Mouse (Mus musculus): ENCODE results near the gene Rpl36.
A peak's percentile ranks its signal among the peaks of the same experiment; 100 is the strongest.
"Not testable (repeated sequence)": the region's sequence is repeated elsewhere in the genome, so short reads cannot be mapped to it uniquely, and the experiment has no call there.

The Rpl36 gene

DNA sequence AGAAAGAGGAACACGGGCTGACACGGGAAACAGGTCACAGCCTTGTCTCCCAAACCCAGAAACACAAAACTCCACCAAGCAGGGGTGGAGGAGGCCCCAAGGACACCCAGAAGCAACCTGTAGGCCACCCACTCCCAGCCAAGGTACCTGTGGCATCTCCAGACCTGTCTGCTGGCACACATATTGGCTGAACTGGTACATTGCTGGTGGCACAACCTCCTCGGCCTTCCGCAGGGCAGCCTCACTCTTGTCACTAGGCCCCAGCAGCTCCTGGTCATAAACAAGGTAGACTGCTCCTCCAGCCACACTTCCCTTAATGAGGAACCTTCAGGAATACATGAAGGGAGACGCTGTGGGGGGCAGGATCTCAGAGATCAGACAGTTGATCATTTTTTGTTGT is 4.5 kb upstream of the Rpl36 start:
- DNase-seq (ENCODE audit: low read depth): peak; percentile 41

GRCm38 (mm10) chr17:56609452-56610171 is 3.6 kb upstream of the Rpl36 start, which contains the start of gene 2410015M20Rik:
Gene 2410015M20Rik, minus strand, starts transcription at chr17:56609771.
- peak; percentile 97 for DNase-seq (ENCODE audit: low read depth)

GRCm38 (mm10) chr17:56611323-56611722 is 1.9 kb upstream of the Rpl36 start:
- DNase-seq (ENCODE audit: low read depth): no peak

DNA sequence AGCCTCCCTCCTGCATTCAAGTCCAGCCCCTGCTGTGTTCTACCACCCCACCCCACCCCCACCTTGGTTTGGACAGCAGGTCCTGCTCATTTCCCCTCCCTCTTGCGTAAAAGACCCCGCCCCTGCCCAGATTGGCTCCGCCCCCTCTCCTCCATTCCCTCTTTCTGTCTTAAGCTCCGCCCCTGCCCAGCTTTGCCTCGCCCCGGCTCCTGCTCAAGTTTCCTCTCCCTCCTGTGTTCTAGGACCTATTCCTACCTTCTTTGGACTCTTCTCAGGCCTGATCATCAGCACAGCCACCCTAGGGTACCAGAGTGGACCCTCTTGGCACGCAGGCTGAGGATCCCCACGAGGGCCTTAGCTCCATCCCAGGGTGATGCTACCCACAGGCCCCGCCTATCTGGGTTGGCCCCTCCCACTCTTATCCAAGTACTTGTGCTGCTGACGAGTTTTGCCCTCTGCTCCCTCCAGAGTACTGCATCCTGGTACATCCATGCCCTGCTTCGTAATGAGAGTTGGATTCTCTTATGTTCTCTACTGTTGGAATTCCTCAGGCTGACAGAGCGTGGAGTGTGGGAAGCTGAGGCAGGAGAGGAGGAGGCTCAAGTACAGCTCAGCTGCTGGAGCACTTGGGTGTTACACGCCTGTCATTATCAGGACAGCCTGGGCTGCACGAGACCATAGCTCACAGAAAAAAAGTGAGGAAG is 1.2 kb upstream of the Rpl36 start:
- peak; percentile 62 for DNase-seq (ENCODE audit: low read depth)

DNA sequence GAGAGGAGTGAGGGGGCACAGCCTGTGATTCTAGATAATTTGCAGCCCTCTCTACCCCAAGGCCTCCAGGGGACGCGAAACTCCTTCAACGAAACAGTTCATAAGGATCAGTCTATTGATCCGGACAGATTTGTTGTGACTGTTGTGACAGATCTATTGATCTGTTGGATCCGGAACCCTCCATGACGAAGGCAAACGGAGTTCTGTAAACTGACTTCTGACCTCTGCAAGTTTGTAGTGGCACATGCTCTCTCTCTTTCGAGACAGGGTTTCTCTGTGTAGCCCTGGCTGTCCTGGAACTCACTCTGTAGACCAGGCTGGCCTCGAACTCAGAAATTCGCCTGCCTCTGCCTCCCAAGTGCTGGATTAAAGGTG is 664 bp upstream of the Rpl36 start:
- not testable (repeated sequence) for DNase-seq (ENCODE audit: low read depth)

DNA sequence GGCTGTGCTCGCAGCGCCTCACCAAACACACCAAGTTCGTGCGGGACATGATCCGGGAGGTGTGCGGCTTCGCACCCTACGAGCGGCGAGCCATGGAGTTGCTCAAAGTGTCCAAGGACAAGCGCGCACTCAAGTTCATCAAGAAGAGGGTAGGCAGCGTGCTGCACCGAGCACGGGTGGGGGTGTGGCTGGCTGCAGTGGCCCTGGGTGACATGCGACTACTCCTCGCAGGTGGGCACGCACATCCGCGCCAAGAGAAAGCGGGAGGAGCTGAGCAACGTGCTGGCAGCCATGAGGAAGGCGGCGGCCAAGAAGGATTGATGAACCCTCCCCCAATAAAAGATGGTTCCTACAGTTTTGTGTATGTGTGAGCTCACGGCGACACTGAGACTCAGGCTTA is 677 bp downstream of the Rpl36 start:
- DNase-seq (ENCODE audit: low read depth): peak; percentile 58

DNA sequence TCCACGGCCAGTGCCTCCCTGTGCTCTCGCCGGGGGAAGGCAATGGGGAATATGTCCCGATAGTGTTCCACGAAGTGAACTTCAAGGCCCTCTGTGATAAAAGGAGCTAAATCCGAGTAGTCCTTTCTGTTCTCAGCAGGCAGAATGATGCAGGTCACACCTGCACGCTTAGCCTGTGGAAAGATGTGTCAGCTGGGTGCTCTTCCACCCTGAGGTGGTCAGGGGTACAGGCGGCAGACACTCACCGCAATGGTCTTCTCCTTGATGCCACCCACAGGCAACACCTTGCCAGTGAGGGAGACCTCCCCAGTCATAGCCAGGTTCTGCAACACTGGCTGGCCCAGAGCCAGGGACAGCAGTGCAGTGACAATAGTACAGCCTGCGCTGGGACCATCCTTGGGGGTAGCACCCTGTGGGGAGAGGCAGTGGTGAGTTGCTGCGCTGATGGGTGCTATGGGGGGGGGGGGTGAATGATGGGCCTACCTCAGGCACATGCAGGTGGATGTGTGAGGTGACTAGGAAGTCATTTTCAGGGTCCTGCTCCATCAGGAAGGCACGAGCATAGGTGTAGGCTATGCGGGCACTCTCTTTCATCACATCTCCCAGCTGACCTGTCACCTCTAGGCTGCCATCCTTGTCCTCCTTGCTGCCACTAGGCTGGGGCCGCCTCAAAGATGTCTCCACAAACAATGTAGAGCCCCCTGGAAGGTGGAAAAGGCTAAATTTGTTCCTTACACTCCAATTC is 1.3 kb downstream of the Rpl36 start:
- DNase-seq (ENCODE audit: low read depth): peak; percentile 35

DNA sequence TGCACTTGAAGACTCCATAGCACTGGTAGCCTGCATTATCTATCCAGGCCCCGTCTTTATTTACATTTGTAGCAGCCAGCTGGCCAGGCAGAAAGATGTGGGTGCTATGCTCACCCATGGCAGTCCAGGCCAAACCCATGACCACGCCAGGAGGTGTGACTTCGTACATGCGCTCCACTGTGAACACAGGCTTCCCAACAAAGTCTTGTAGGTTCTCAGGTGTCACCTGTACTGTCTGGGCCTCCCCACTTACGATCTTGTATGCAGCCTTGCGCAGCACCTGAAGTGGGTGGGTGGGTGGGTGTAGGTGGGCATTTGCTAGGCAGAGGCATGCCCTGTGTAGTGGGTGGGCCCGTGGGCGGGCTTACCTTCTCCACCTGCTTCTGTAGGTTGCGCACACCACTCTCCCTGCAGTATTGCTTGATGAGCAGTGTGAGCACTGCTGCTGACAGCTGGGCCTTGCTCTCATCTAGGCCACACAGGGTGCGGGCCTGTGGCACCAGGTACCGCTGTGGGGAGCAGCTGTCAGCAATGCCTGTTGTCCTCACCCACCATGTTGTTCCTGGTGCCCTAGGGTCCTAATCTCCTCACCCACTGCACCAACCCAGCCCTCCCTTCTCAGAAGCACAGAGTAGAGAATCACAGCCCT is 2.0 kb downstream of the Rpl36 start:
- DNase-seq (ENCODE audit: low read depth): no peak

GRCm38 (mm10) chr17:56615792-56616191 is 2.6 kb downstream of the Rpl36 start:
- DNase-seq (ENCODE audit: low read depth): no peak

DNA sequence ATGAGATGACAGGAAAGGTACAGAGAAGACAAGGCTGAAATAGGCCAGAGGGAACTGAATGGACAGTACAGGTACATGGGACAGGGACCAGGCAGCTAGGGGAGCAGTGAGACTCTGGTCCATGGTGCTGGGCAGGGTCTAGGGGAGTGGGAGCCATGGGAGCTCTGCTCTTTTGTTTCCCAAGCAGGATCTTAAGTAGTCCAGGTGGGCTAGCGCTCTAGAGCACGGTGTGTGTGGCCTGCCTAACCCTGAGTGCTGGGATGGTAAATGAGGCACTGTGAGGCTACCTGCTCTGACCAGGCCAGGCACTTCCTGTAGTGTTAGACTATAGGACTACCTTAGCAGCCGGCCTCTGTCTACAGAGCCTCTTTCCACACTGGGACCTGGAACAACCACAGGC is 3.5 kb downstream of the Rpl36 start:
- DNase-seq (ENCODE audit: low read depth): no peak

- DNase-seq (ENCODE audit: low read depth): no peak
Measured at GRCm38 (mm10) chr17:56617628-56618027, 4.4 kb downstream of the Rpl36 start.

GRCm38 (mm10) chr17:56625495-56625894 is 12.3 kb downstream of the Rpl36 start:
- peak; percentile 29 for DNase-seq (ENCODE audit: low read depth)

DNA sequence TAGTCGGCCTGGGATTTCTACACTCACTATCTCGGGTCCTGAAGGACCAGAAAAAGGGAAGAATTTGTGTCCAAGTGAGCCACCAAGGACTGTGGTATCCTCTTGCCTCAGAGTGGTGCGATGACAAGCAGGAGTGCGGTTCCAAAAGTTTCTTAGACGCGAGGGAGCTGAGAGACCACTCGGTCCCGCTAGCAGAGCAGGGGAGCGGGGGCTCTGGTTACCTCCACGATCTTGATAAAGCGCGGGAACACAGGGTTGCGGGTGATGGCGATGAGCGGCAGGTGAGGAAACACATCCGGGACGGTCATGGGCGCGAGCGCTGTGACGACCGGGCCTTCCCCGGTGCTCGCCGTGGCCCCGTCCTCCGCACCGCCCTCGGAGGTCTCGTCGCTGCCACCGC is 13.0 kb downstream of the Rpl36 start:
- no peak for DNase-seq (ENCODE audit: low read depth)

DNA sequence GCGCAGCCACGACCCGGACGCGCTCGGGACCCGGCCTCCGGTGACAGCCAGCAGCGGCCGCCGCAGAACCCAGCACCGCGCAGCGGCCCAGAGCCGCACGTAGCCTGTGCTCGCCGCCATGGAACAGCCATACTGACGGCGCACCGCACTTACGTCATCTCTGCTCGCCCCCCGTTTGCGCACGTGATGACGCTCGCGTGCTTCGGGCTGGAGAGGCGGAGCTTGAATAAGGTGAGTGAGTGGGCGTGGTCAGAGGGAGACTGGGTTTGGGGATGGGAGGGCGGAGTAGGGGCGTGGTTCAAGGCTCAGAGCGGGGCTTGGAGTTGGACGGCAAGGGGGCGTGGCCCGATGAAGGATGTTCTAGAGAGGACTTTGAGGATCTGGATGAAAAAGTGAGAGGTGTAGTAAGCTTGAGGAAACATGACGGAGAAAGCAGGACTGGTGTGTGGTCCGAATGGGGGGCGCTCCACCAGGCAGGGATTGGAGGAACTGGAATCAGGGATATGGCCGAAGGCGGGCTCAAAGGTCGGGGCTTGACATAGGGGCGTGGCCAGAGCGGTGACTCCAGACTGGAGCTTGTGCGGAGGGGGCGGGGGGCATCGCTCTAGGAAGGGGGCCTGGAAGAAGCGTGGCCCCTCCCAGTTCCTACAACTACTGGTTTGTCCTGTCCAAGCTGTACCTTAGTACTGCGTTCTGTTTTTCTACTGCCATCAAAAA is 13.7 kb downstream of the Rpl36 start, which contains the start of gene Lonp1:
Gene Lonp1, minus strand, starts transcription at position 134 of the 717 bp plus-strand sequence.
- DNase-seq (ENCODE audit: low read depth): peak; percentile 100

DNA sequence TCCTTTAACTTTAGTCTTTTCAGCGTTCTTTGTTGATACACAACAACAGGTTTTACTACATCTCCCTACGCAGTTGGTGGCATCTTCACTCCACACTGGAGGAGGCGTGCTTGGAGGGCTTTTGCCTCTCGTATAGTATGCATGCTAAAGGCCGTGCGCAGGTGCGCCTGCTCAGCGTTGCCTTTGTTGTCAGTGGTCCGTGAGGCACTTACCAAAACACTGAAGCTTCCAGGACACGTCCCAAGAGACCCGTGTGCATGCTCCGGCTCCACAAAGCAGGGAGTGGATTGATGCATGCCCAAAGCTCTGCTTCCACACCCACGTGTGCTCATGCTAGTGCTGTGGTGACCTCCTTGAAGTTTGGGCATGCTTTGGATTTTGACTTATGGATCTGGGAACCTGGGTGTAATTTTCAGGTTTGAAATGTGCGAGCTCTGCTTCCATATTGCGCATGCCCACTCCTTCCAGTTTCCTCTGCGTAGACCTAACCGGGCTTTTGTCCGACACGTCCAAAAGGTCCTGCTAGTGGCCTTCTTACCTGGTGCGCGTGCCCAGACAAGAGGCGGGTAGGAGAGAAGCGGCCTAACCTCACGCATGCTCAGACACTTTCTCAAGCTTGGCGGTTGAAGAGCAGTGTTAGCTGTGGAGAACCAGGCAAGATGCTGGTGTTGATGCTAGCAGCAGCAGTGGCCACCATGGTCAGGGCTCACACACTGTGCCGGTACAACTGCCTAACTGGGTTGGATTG is 14.5 kb downstream of the Rpl36 start, which contains the start of gene Catsperd:
Gene Catsperd, plus strand, starts transcription at position 614 of the 748 bp plus-strand sequence.
- peak; percentile 46 for DNase-seq (ENCODE audit: low read depth)

GRCm38 (mm10) chr17:56629800-56630781 is 16.9 kb downstream of the Rpl36 start:
- not testable (repeated sequence) for DNase-seq (ENCODE audit: low read depth)

- no peak for DNase-seq (ENCODE audit: low read depth)
Measured at GRCm38 (mm10) chr17:56631807-56632206, 18.6 kb downstream of the Rpl36 start.

GRCm38 (mm10) chr17:56634023-56634422 is 20.8 kb downstream of the Rpl36 start:
- DNase-seq (ENCODE audit: low read depth): no peak

GRCm38 (mm10) chr17:56643237-56643636 is 30.0 kb downstream of the Rpl36 start:
- DNase-seq (ENCODE audit: low read depth): no peak

All from induced T-regulatory cell, adult 2 months (primary cell).